Mouse (Mus musculus) inflammation-experienced regulatory T-cells (primary cell): ENCODE measurements around the gene Erap1. TPM values are rescaled to one million over a fixed set of nuclear protein-coding genes. Genes with fewer than 3 reads are reported as not detected.

ENCODE experiments used
- polyA plus RNA-seq, 2 experiments: library from polyadenylated mRNA; unstranded; fragments of 100-300 nt; shearing (Covaris generic); gene quantifications; one replicate each; pipeline ENCODE4 v1.2.1; 2017

The Erap1 gene
- 100 to 1,000 TPM; 117 to 133 TPM for polyA plus RNA-seq

DNA sequence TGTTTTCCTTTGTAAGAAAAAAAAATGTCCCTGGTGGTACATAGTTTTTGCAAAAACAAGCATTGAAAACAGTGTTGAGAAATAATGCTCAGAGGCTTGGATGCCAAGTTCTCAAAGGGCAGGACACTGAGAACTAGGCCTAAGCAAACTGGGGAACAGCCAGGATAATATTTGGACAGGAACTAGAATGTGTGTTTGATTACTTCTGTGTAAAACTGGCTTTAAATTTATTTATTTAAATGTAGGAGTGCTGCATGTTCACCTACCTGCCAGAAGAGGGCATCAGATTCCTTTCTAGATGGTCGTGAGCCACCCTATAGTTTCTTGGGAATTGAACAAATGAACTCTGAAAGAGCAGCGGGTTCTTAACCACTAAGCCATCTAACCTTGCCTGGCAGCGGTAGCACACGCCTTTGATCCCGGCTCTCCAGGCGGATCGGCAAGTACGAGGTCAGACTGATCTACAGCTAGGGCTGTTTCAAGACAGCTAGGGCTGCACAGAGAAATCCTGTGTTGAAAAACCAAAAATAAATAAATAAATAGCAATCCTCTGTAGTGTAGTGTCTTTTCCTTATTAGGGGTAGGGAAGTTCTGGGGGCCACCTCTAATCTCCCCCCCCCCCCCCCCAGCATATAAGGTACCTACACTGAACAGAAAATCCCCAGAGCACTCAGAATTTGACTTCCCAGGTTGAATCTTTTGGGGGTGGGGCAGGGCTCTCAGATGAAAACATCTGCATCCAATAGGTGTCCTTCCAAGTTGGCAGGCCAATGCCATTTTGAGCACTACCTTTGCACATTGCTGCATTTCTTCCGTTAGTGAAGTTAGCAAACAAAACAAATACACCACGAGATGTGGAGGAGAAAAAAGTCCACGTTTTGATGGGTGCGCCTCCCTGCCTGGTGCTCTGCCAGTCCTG is at the start of gene Erap1:
TSS of gene Erap1 (plus strand) at position 776 of the 919 bp plus-strand sequence.

Other genes with a start within 250 kb of the Erap1 start
- 1 to 10 TPM; 2.2 to 3.1 TPM for gene Zfp72, start 248.7 kb upstream of the Erap1 start, polyA plus RNA-seq
- 10 to 100 TPM; 45.4 to 50.9 TPM for gene Ftl1-ps1, start 239.9 kb upstream of the Erap1 start, polyA plus RNA-seq
- 10 to 100 TPM; 18.3 to 20.8 TPM for gene Zfp825, start 145.6 kb upstream of the Erap1 start, polyA plus RNA-seq
- gene Cast, start 169.2 kb downstream of the Erap1 start, polyA plus RNA-seq = 100 to 1,000 TPM; 199 to 243 TPM